Mouse (Mus musculus): ENCODE data around the gene Dapk2. TPM values are rescaled to one million over a fixed set of nuclear protein-coding genes. Genes with fewer than 3 reads are reported as not detected.

The Dapk2 gene
- polyA plus RNA-seq, 1 experiment: 0.30 TPM

DNA sequence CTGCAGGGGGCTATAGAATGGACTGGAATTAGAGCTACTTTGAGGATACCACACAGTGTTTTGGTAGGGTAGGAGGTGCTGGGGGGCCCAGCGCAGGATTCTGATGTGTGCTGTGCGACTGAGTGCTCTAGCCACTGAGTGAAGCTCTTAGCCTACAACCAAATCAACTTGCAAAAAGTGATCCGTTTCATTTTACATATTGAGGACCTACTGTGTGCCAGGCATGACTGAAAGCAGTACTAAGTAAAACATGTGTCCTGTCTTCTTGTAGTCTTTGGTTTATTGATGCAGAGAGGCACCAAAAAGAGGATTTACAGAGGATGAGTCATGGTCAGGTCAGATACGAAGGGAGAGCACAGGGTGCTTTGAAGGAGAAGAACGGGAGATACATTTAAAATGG, 9.2 kb downstream of the Dapk2 start:
- no peaks in the 10 kb centered on the region for H3K4me1 ChIP-seq (ENCODE audit: control insufficient read depth, insufficient read depth, low read length)
- TF ChIP-seq CTCF (IDR thresholded peaks at IDR 0.05; ENCODE audit: borderline replicate concordance, insufficient read depth, low read length) (no peak), POLR2A (IDR thresholded peaks at IDR 0.05; ENCODE audit: low read depth, low read length) (no peak)
- H3K27ac ChIP-seq (ENCODE audit: insufficient read depth, low read length): no peak overlapping the region
- no peak overlapping the region for H3K4me3 ChIP-seq (ENCODE audit: insufficient read depth, low read length)

DNA sequence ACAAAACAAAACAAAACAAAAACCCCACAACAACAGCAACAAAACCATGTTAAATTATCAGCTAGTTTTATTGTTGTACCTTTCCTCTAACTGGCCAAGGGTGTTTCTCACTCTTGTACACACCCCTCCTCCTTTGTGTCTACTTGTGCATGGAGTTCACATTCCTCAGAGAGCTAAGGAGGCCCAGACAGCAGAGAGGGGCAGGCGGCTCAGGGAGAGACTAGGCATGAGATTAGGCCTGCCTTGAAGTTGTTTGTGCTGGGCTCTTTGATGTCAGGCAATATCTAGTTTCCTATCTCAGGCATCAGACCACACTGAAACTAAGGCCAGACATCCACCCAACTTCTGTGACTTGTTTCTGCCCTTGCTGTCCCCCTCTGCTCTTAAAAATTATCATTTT, 10.2 kb downstream of the Dapk2 start:
- Histone ChIP-seq H3K4me3 (ENCODE audit: insufficient read depth, low read length) (no peak overlapping the region), H3K4me1 (ENCODE audit: control insufficient read depth, insufficient read depth, low read length) (no peaks in the 10 kb centered on the region), H3K27ac (ENCODE audit: insufficient read depth, low read length) (no peak overlapping the region)
- TF ChIP-seq CTCF (IDR thresholded peaks at IDR 0.05; ENCODE audit: borderline replicate concordance, insufficient read depth, low read length) (no peak), POLR2A (IDR thresholded peaks at IDR 0.05; ENCODE audit: low read depth, low read length) (no peak)

- H3K4me1 ChIP-seq (ENCODE audit: control insufficient read depth, insufficient read depth, low read length): no peaks in the 10 kb centered on the region
- H3K4me3 ChIP-seq (ENCODE audit: insufficient read depth, low read length): no peak overlapping the region
- H3K27ac ChIP-seq (ENCODE audit: insufficient read depth, low read length): no peak overlapping the region
- TF ChIP-seq POLR2A (IDR thresholded peaks at IDR 0.05; ENCODE audit: low read depth, low read length) (no peak), CTCF (IDR thresholded peaks at IDR 0.05; ENCODE audit: borderline replicate concordance, insufficient read depth, low read length) (no peak)
These were observed 12.5 kb downstream of the Dapk2 start for GRCm38 (mm10) chr9:66170506-66170905.

- TF ChIP-seq CTCF (IDR thresholded peaks at IDR 0.05; ENCODE audit: borderline replicate concordance, insufficient read depth, low read length): no peak
- TF ChIP-seq POLR2A (IDR thresholded peaks at IDR 0.05; ENCODE audit: low read depth, low read length): no peak
- Histone ChIP-seq H3K4me3 (ENCODE audit: insufficient read depth, low read length) (no peak overlapping the region), H3K4me1 (ENCODE audit: control insufficient read depth, insufficient read depth, low read length) (no peaks in the 10 kb centered on the region), H3K27ac (ENCODE audit: insufficient read depth, low read length) (no peak overlapping the region)
These were observed 13.4 kb downstream of the Dapk2 start for GRCm38 (mm10) chr9:66171275-66171921.

GRCm38 (mm10) chr9:66173316-66173855, 15.4 kb downstream of the Dapk2 start:
- Histone ChIP-seq H3K27ac (ENCODE audit: insufficient read depth, low read length) (no peak overlapping the region), H3K4me1 (ENCODE audit: control insufficient read depth, insufficient read depth, low read length) (no peaks in the 10 kb centered on the region), H3K4me3 (ENCODE audit: insufficient read depth, low read length) (no peak overlapping the region)
- TF ChIP-seq POLR2A (IDR thresholded peaks at IDR 0.05; ENCODE audit: low read depth, low read length): no peak
- TF ChIP-seq CTCF (IDR thresholded peaks at IDR 0.05; ENCODE audit: borderline replicate concordance, insufficient read depth, low read length): no peak

- TF ChIP-seq POLR2A (IDR thresholded peaks at IDR 0.05; ENCODE audit: low read depth, low read length) (no peak), CTCF (IDR thresholded peaks at IDR 0.05; ENCODE audit: borderline replicate concordance, insufficient read depth, low read length) (no peak)
- H3K4me1 ChIP-seq (ENCODE audit: control insufficient read depth, insufficient read depth, low read length): no peaks in the 10 kb centered on the region
- no peak overlapping the region for H3K4me3 ChIP-seq (ENCODE audit: insufficient read depth, low read length)
- H3K27ac ChIP-seq (ENCODE audit: insufficient read depth, low read length): no peak overlapping the region
These were observed 17.0 kb downstream of the Dapk2 start for GRCm38 (mm10) chr9:66174985-66175384.

GRCm38 (mm10) chr9:66177975-66178374, 20.0 kb downstream of the Dapk2 start:
- TF ChIP-seq CTCF (IDR thresholded peaks at IDR 0.05; ENCODE audit: borderline replicate concordance, insufficient read depth, low read length): no peak
- TF ChIP-seq POLR2A (IDR thresholded peaks at IDR 0.05; ENCODE audit: low read depth, low read length): no peak
- no peak overlapping the region for H3K27ac ChIP-seq (ENCODE audit: insufficient read depth, low read length)
- H3K4me3 ChIP-seq (ENCODE audit: insufficient read depth, low read length): no peak overlapping the region
- no peaks in the 10 kb centered on the region for H3K4me1 ChIP-seq (ENCODE audit: control insufficient read depth, insufficient read depth, low read length)

- Histone ChIP-seq H3K4me1 (ENCODE audit: control insufficient read depth, insufficient read depth, low read length) (no peaks in the 10 kb centered on the region), H3K4me3 (ENCODE audit: insufficient read depth, low read length) (no peak overlapping the region), H3K27ac (ENCODE audit: insufficient read depth, low read length) (no peak overlapping the region)
- no peak for TF ChIP-seq CTCF (IDR thresholded peaks at IDR 0.05; ENCODE audit: borderline replicate concordance, insufficient read depth, low read length)
- TF ChIP-seq POLR2A (IDR thresholded peaks at IDR 0.05; ENCODE audit: low read depth, low read length): no peak
These were observed 21.8 kb downstream of the Dapk2 start for GRCm38 (mm10) chr9:66179795-66180194.

- no peak for TF ChIP-seq CTCF (IDR thresholded peaks at IDR 0.05; ENCODE audit: borderline replicate concordance, insufficient read depth, low read length)
- no peak for TF ChIP-seq POLR2A (IDR thresholded peaks at IDR 0.05; ENCODE audit: low read depth, low read length)
- no peak overlapping the region for H3K27ac ChIP-seq (ENCODE audit: insufficient read depth, low read length)
- no peak overlapping the region for H3K4me3 ChIP-seq (ENCODE audit: insufficient read depth, low read length)
- H3K4me1 ChIP-seq (ENCODE audit: control insufficient read depth, insufficient read depth, low read length): no peaks in the 10 kb centered on the region
These were observed 23.3 kb downstream of the Dapk2 start for GRCm38 (mm10) chr9:66181126-66181825.
